In genomic region chr2:33884623-33885263, GRCm38 (mm10) we compare ENCODE assay signal across 8 mouse cellular contexts. TPM values are rescaled to one million over a fixed set of nuclear protein-coding genes. Genes with fewer than 3 reads are reported as not detected.
A peak's percentile ranks its signal among the peaks of the same experiment; 100 is the strongest.
DNase-seq lines count a peak whose midpoint lies in the region; ATAC-seq and TF ChIP-seq lines count a peak whose summit lies in the region.

No protein-coding gene starts in this region.

- no peaks in the 10 kb centered on the region for H3K27me3 ChIP-seq in hindbrain, embryonic 10.5 days (ENCODE audit: insufficient read depth, poor library complexity, severe bottlenecking)
- no peaks in the 10 kb centered on the region for H3K27me3 ChIP-seq in hindbrain, embryonic 11.5 days (ENCODE audit: control insufficient read depth, insufficient read depth, low read length)
- peaks cover 6% of the 10 kb centered on the region; the same call in 1 of the 2 replicates for H3K27me3 ChIP-seq in liver, embryonic 15.5 days

- H3K4me1 ChIP-seq in hindbrain, embryonic 10.5 days (replicated peaks): peaks cover 64% of the 10 kb centered on the region
- peaks cover 3% of the 10 kb centered on the region; the same call in 1 of the 2 replicates for H3K4me1 ChIP-seq in hindbrain, embryonic 11.5 days (replicated peaks; ENCODE audit: control insufficient read depth, insufficient read depth, low read length)
- H3K4me1 ChIP-seq in liver, embryonic 15.5 days (replicated peaks): peaks cover 34% of the 10 kb centered on the region

- DNase-seq in hindbrain, embryonic 10.5 days (ENCODE audit: low spot score): no peak
- no peak for DNase-seq in hindbrain, embryonic 11.5 days (ENCODE audit: low spot score)
- DNase-seq in Muller cell, postnatal 12 days (ENCODE audit: inconsistent ontology term): peak; percentile 19
- DNase-seq in gastrocnemius, adult 2 months: peak; percentile 85
- DNase-seq in thymus, postnatal 25 days: peak; percentile 50
- DNase-seq in ovary, postnatal 14 days (ENCODE audit: low spot score): no peak
- DNase-seq in kidney, adult 8-10 months: no peak

- 0 out of 2 replicates have a peak, but pooled peaks cover 5% of the 10 kb centered on the region for H3K36me3 ChIP-seq in hindbrain, embryonic 10.5 days
- H3K36me3 ChIP-seq in hindbrain, embryonic 11.5 days (ENCODE audit: control insufficient read depth, insufficient read depth, low read length): no peaks in the 10 kb centered on the region
- no peaks in the 10 kb centered on the region for H3K36me3 ChIP-seq in liver, embryonic 15.5 days (replicated peaks)

- no peak overlapping the region for H3K4me2 ChIP-seq in hindbrain, embryonic 11.5 days (replicated peaks; ENCODE audit: low read depth, low read length)
- H3K4me2 ChIP-seq in liver, embryonic 15.5 days: peak overlapping the region; percentile 91

- intact Hi-C loops in gastrocnemius, adult 2 months (cut with DNase I): loop anchor here (5.0 to 10.0 kb wide), 2 partner anchors 57 to 740 kb away; no protein-coding TSS in a partner anchor

- peak overlapping the region; percentile 75; the same call in 1 of the 2 replicates for H3K4me3 ChIP-seq in hindbrain, embryonic 10.5 days
- no peak overlapping the region for H3K4me3 ChIP-seq in hindbrain, embryonic 11.5 days (ENCODE audit: low read depth, low read length)
- H3K4me3 ChIP-seq in gastrocnemius, adult 2 months: peak overlapping the region; percentile 48
- H3K4me3 ChIP-seq in liver, embryonic 15.5 days (replicated peaks): no peak overlapping the region

- WGBS in hindbrain, embryonic 10.5 days: 89% methylated on average over 7 of the region's 7 CpGs
- 84% methylated on average over 7 of the region's 7 CpGs for WGBS in hindbrain, embryonic 11.5 days
- 59% methylated on average over 7 of the region's 7 CpGs for WGBS in liver, embryonic 15.5 days (ENCODE audit: insufficient replicate concordance)

- peak overlapping the region; percentile 98; the same call in 1 of the 2 replicates for H3K27ac ChIP-seq in hindbrain, embryonic 10.5 days
- no peak overlapping the region; the same call in 1 of the 2 replicates for H3K27ac ChIP-seq in hindbrain, embryonic 11.5 days (ENCODE audit: low read depth, low read length)
- H3K27ac ChIP-seq in gastrocnemius, adult 2 months: peak overlapping the region; percentile 83
- H3K27ac ChIP-seq in liver, embryonic 15.5 days (replicated peaks): peak overlapping the region; percentile 39

- H3K9ac ChIP-seq in hindbrain, embryonic 11.5 days (ENCODE audit: low read depth, low read length): no peak overlapping the region
- no peak overlapping the region for H3K9ac ChIP-seq in liver, embryonic 15.5 days

- no peak for ATAC-seq in hindbrain, embryonic 11.5 days (ENCODE audit: low FRiP score)
- no peak for ATAC-seq in liver, embryonic 15.5 days (ENCODE audit: insufficient read depth)

- TF ChIP-seq CTCF in gastrocnemius, adult 2 months (IDR thresholded peaks at IDR 0.05): no peak

- H3K9me3 ChIP-seq in hindbrain, embryonic 10.5 days: no peaks in the 10 kb centered on the region
- H3K9me3 ChIP-seq in hindbrain, embryonic 11.5 days (ENCODE audit: control insufficient read depth, low read length): no peaks in the 10 kb centered on the region
- H3K9me3 ChIP-seq in liver, embryonic 15.5 days (replicated peaks): no peaks in the 10 kb centered on the region

RNA-seq across cellular contexts. Expression of gene Mvb12b, which starts 3.0 kb away (rescaled TPM):
- polyA plus RNA-seq in hindbrain, embryonic 10.5 days (2016; fragmentation: Nextera tagmentation; extraction: Ambion mirVana): 22.7 and 28.8 TPM in 2 replicates
- 36.8 and 42.4 TPM in 2 replicates for polyA plus RNA-seq in hindbrain, embryonic 11.5 days (2014; fragmentation: Nextera tagmentation; extraction: Ambion mirVana)
- 10 to 100 TPM; 28.4 to 30.4 TPM for total RNA-seq in gastrocnemius, adult 2 months (2021)
- 11.3 and 12.7 TPM in 2 replicates for polyA plus RNA-seq in liver, embryonic 15.5 days (2015; fragmentation: Nextera tagmentation; extraction: Ambion mirVana)

Comparison
In these comparisons a context has a peak if more than half of its experiments do, and no peak if none do; other contexts are left out.
1. H3K4me3 ChIP-seq: peak in hindbrain, embryonic 10.5 days (single experiment) and gastrocnemius, adult 2 months (single experiment); none in hindbrain, embryonic 11.5 days (single experiment) and liver, embryonic 15.5 days (single experiment).
2. DNase-seq: peak in Muller cell, postnatal 12 days (single experiment), gastrocnemius, adult 2 months (single experiment) and thymus, postnatal 25 days (single experiment); none in hindbrain, embryonic 10.5 days (single experiment), hindbrain, embryonic 11.5 days (single experiment), ovary, postnatal 14 days (single experiment) and kidney, adult 8-10 months (0 of 2).